Mouse (Mus musculus): ENCODE data around the gene Ube2h. TPM values are rescaled to one million over a fixed set of nuclear protein-coding genes. Genes with fewer than 3 reads are reported as not detected.
"Not testable (repeated sequence)": the region's sequence is repeated elsewhere in the genome, so short reads cannot be mapped to it uniquely, and the experiment has no call there.

Gene Ube2h
- total RNA-seq, 2 experiments from 2014 or later: 90.5 to 92.1 TPM

- DNase-seq (ENCODE audit: extremely low spot score in 1 of 2, low spot score in 2 of 2): peak; percentile 70 to 76
- peak; percentile 93 for TF ChIP-seq CTCF (IDR thresholded peaks at IDR 0.05)
- no peak overlapping the region for H3K27ac ChIP-seq
- intact Hi-C loops (cut with DNase I): loop anchor here (2.0 kb wide), 2 partner anchors 148 to 356 kb away; no protein-coding TSS in a partner anchor
- no peak overlapping the region for H3K4me3 ChIP-seq
Observed at GRCm38 (mm10) chr6:30210788-30211187, 93.6 kb downstream of the Ube2h start.

DNA sequence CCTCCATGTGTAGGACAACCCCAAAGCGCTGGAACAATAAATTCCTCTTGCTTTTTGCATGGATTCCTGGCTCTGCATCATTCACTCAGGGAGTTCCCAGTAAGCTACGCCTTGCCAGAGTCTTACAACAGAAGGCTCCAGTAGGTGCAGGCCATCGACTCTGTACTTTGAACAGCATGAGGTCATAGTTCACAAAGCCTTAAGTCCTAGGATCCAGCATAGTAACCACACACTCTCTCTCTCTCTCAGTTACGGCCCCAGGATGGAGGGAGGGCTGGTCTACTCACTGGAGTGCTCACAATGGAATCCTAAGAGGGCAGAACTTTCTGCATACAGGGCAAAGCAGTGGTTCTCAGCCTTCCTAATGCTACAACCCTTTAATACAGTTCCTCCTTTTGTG lies 95.5 kb downstream of the Ube2h start:
- intact Hi-C loops (cut with DNase I): no loop called here
- H3K27ac ChIP-seq: no peak overlapping the region
- no peak for TF ChIP-seq CTCF (IDR thresholded peaks at IDR 0.05)
- H3K4me3 ChIP-seq: no peak overlapping the region
- no peak for DNase-seq (ENCODE audit: extremely low spot score in 1 of 2, low spot score in 2 of 2)

- H3K27ac ChIP-seq: no peak overlapping the region
- intact Hi-C loops (cut with DNase I): loop anchor here (1.0 to 2.0 kb wide), 2 partner anchors 114 to 353 kb away; no protein-coding TSS in a partner anchor
- TF ChIP-seq CTCF (IDR thresholded peaks at IDR 0.05): peak; percentile 98
- peak; percentile 69 to 71 for DNase-seq (ENCODE audit: extremely low spot score in 1 of 2, low spot score in 2 of 2)
- H3K4me3 ChIP-seq: no peak overlapping the region
Observed at GRCm38 (mm10) chr6:30205587-30206202, 98.6 kb downstream of the Ube2h start.

DNA sequence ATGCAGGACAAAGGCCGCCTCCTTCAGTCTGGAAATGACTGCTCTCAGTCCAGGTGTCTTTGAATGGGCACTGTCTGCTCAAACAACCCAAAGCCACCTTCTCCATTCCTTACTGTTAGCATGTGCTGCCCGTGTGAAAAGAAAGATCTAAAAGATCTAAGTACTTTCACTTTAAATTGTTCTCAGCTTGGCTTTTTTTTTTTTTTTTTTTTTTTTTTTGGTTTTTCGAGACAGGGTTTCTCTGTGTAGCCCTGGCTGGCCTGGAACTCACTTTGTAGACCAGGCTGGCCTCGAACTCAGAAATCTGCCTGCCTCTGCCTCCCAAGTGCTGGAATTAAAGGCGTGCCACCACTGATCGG lies 99.2 kb downstream of the Ube2h start:
- intact Hi-C loops (cut with DNase I): loop anchor here (1.0 to 2.0 kb wide), 2 partner anchors 114 to 352 kb away; no protein-coding TSS in a partner anchor

DNA sequence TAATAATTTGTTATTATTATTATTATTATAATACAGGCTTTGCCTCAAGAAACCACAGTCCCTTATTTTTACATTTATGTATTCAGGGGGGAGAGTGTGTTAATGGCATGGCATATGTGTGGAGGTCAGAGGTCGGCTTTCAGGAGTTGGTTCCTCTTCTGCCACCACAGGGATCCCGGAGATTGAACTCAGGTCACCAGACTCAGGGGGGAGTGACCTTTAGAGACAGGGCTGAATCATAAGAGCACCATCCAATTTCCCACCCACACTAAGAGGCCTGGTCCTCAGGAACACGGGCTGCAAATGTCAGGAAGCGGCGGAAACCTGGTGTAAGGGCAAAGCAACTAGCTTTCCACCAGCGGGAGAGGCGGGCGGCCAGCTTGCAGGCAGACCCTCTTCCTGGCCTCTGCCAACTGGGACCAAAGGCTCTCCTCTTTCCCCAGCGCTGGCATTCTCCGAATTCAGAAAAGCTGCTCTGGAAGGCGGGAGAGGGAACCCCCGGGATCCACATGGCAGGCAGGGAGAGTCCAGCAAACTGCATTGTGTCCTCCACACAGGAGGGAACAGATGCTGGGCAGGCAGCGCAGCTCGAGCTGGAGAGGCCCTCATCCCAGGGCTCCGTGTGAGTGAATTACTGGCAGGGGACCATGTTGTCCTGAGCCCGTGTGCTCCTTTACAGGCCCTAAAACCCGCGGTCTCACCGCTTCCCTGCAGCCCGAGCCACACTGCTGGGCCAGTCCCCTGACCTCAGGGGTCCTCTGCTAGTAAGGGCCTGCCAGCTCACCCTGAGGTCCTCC lies 99.8 kb downstream of the Ube2h start:
- Histone ChIP-seq H3K27ac (no peak overlapping the region), H3K4me3 (no peak overlapping the region)
- TF ChIP-seq CTCF (IDR thresholded peaks at IDR 0.05): no peak
- no peak for DNase-seq (ENCODE audit: extremely low spot score in 1 of 2, low spot score in 2 of 2)
- intact Hi-C loops (cut with DNase I): loop anchor here (1.0 to 2.0 kb wide), 2 partner anchors 113 to 352 kb away; no protein-coding TSS in a partner anchor

More for the DNA sequence above, 99.2 kb downstream of the Ube2h start:
- not testable (repeated sequence) for H3K4me3 ChIP-seq; DNase-seq (ENCODE audit: extremely low spot score in 1 of 2, low spot score in 2 of 2); H3K27ac ChIP-seq

GRCm38 (mm10) chr6:30196143-30196542 lies 108.2 kb downstream of the Ube2h start:
- H3K27ac ChIP-seq: no peak overlapping the region
- intact Hi-C loops (cut with DNase I): loop anchor here (5.0 kb wide), 1 partner anchor 59 kb away; no protein-coding TSS in a partner anchor
- no peak for DNase-seq (ENCODE audit: extremely low spot score in 1 of 2, low spot score in 2 of 2)
- H3K4me3 ChIP-seq: no peak overlapping the region
- no peak for TF ChIP-seq CTCF (IDR thresholded peaks at IDR 0.05)

DNA sequence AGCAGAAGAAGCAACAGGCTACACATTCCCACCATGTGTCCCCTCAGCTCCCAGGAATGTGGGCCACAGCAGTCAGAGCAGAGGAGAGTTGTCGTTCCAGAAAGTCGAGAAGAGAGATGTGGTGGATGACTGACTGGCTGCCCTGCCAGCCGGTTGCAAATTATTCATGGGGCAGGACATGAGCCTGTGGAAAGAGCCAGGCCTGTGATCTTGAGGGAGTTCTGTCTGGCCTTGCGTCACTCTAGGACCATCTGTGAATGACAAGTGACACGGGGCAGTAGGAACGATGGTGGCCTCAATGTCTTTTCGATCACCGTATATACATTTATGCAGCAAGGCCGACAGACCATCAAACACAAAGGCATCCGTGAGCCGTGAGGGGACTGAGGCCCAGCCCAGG lies 108.7 kb downstream of the Ube2h start:
- Histone ChIP-seq H3K4me3 (no peak overlapping the region), H3K27ac (no peak overlapping the region)
- intact Hi-C loops (cut with DNase I): loop anchor here (5.0 kb wide), 1 partner anchor 58 kb away; no protein-coding TSS in a partner anchor
- TF ChIP-seq CTCF (IDR thresholded peaks at IDR 0.05): no peak
- DNase-seq (ENCODE audit: extremely low spot score in 1 of 2, low spot score in 2 of 2): no peak

DNA sequence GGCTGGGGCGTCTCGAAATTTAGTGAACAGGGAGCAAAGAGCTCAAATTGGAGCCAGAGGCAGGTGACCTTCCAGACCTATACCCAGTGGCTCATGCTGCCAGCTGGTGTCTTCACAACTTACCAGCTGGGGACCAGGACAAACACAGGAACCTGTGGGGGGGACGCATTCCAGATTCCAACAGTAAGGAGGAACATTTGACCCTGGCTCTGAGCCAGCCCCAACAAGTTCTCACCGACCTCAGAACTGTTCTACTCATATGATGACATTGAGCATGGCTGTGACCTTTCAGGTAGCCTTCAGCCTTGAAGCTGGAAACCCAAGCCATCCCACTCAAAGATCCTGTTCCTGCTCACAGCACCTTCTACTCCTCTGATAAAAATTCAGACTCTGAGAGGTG lies 120.7 kb downstream of the Ube2h start:
- intact Hi-C loops (cut with DNase I): no loop called here
- no peak overlapping the region for H3K4me3 ChIP-seq
- no peak for TF ChIP-seq CTCF (IDR thresholded peaks at IDR 0.05)
- H3K27ac ChIP-seq: no peak overlapping the region
- no peak for DNase-seq (ENCODE audit: extremely low spot score in 1 of 2, low spot score in 2 of 2)

GRCm38 (mm10) chr6:30182038-30182437 lies 122.3 kb downstream of the Ube2h start:
- Histone ChIP-seq H3K27ac (no peak overlapping the region), H3K4me3 (no peak overlapping the region)
- no peak for TF ChIP-seq CTCF (IDR thresholded peaks at IDR 0.05)
- intact Hi-C loops (cut with DNase I): no loop called here
- DNase-seq (ENCODE audit: extremely low spot score in 1 of 2, low spot score in 2 of 2): no peak

- no peak overlapping the region for H3K4me3 ChIP-seq
- intact Hi-C loops (cut with DNase I): no loop called here
- DNase-seq (ENCODE audit: extremely low spot score in 1 of 2, low spot score in 2 of 2): no peak
- no peak for TF ChIP-seq CTCF (IDR thresholded peaks at IDR 0.05)
- no peak overlapping the region for H3K27ac ChIP-seq
Observed at GRCm38 (mm10) chr6:30180321-30180720, 124.0 kb downstream of the Ube2h start.

- no peak for DNase-seq (ENCODE audit: extremely low spot score in 1 of 2, low spot score in 2 of 2)
- Histone ChIP-seq H3K4me3 (no peak overlapping the region), H3K27ac (no peak overlapping the region)
- TF ChIP-seq CTCF (IDR thresholded peaks at IDR 0.05): no peak
- intact Hi-C loops (cut with DNase I): no loop called here
Observed at GRCm38 (mm10) chr6:30179046-30179445, 125.3 kb downstream of the Ube2h start.

GRCm38 (mm10) chr6:30178023-30178639 lies 126.2 kb downstream of the Ube2h start:
- TF ChIP-seq CTCF (IDR thresholded peaks at IDR 0.05): no peak
- DNase-seq (ENCODE audit: extremely low spot score in 1 of 2, low spot score in 2 of 2): no peak
- intact Hi-C loops (cut with DNase I): no loop called here
- Histone ChIP-seq H3K4me3 (no peak overlapping the region), H3K27ac (no peak overlapping the region)
